Mouse (Mus musculus) gastrocnemius, postnatal 10 days (tissue): Measurements from ENCODE around the gene Adcy4. TPM values are rescaled to one million over a fixed set of nuclear protein-coding genes. Genes with fewer than 3 reads are reported as not detected.

Experiments
- DNase-seq: peaks from one replicate; pipeline ENCODE4 v3.0.0; 2021; ENCODE audit warnings: mixed read lengths
- long read RNA-seq, 2 experiments: library from polyadenylated mRNA; stranded (forward); transcript quantifications; one replicate each; pipeline ENCODE4 v2.0.0; 2021
- total RNA-seq, 2 experiments: library from RNA; stranded (reverse); gene quantifications; 2 replicates each; pipeline ENCODE4 v1.2.3; 2021

Gene Adcy4
- 1 to 10 TPM; 5.9 to 9.4 TPM for total RNA-seq
- long read RNA-seq, experiment 1, partial matches to known transcripts, result 2 of 15 reads
- long read RNA-seq, experiment 1, other reads (novel, unspliced or antisense), result 9 of 15 reads
- long read RNA-seq, experiment 2, partial matches to known transcripts, result 1 of 8 reads
- long read RNA-seq, experiment 2, other reads (novel, unspliced or antisense), result 4 of 8 reads

DNA sequence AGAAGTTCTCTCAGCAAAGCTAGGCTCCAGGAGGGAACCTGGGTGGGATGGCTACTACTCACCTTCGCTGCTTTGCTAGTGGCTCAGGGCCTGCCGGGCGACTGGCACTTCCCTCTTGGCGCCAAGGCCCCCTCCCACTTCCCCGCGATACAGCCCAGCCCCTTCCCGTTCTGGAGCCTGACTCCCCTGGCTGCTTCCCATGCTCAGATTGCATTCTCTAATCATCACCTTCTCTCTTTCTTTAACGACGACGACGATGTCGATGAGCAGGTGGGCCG, at the start of gene Adcy4:
Gene Adcy4, minus strand, starts transcription at position 138 of the 278 bp plus-strand sequence.
- DNase-seq, result peak; percentile 17

- no peak for DNase-seq
Observed at GRCm38 (mm10) chr14:55833126-55833525, 49.2 kb upstream of the Adcy4 start.

- DNase-seq, result no peak
Observed at GRCm38 (mm10) chr14:55830331-55830730, 46.4 kb upstream of the Adcy4 start.

GRCm38 (mm10) chr14:55829854-55830253, 46.0 kb upstream of the Adcy4 start:
- DNase-seq, result no peak

GRCm38 (mm10) chr14:55828716-55829263, 44.9 kb upstream of the Adcy4 start:
- DNase-seq, result no peak

GRCm38 (mm10) chr14:55826551-55827340, 42.9 kb upstream of the Adcy4 start:
- DNase-seq, result peak; percentile 40

GRCm38 (mm10) chr14:55826142-55826541, 42.2 kb upstream of the Adcy4 start:
- DNase-seq, result peak; percentile 15

DNA sequence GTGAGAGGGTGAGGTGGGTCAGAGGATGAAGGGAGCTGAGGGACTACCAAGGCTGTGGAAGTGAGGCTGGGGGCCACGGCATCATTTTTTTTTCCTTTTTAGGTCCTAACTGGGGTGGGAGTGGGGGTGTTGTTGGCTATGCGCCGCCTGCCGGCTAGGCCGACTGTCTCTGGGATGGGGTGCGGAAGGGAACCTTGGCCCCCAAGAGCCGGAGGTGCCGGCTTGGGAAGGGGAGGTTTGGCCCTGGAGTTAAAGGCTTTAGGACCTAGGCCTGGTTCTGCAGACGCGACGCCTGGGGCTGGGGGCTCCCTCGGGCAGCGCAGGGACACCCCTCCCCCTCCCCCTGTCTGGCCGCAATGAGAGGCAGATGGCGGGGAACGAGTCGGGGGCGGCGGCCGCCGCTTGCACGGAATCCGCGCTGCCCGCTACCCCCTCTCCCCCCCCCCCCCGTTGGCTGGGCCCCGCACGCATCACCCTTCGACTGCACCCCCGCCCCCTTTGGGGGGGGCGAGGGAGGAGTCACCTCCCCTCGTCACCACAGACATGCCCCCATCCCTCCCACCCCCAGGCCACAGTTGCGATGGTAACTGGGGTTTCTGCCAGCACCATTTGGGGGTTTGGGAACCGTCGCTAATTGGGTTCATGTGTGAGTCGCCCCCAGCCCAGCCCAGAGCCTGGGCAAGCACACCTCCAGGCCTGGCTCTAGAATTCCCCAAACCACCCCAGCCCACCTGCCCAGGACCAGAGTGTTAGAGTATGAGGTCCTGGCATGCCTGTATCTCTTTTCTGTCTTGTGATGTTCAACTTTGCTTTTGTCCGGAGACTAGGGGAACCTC, 41.5 kb upstream of the Adcy4 start:
- DNase-seq, result peak; percentile 29

DNA sequence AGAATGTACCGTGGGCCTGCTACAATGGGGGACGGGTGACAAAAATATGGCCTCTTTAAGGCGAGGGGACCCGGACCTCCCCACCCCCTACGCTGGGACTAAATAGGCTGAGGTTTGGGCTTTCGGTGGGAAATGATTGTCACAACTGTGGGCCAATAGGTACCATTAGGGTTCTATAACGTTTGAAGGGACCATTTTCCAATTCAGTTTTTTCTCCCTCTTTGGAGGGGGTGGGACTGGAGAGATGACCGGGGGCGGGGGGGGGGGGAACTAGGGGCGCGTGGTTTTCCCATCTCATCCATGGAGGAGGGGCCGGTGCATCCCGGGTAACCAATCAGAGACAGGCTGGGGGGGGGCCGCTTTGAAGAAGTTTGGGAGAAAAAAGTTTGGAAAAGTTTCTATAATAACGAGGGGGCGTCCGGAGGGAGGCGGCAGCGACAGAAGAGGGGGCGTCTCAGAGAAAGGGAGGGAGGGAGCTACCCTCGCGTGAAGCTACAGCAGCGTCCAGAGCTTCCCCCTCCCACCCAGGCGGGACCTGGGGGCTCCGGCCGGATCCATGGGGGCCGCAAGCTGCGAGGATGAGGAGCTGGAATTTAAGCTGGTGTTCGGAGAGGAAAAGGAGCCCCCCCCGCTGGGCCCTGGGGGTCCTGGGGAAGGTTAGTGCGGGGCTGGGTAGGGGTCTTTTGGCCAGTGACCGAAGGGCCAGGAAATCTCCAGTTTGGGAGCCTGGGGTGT, 40.8 kb upstream of the Adcy4 start:
- DNase-seq, result peak; percentile 58

DNA sequence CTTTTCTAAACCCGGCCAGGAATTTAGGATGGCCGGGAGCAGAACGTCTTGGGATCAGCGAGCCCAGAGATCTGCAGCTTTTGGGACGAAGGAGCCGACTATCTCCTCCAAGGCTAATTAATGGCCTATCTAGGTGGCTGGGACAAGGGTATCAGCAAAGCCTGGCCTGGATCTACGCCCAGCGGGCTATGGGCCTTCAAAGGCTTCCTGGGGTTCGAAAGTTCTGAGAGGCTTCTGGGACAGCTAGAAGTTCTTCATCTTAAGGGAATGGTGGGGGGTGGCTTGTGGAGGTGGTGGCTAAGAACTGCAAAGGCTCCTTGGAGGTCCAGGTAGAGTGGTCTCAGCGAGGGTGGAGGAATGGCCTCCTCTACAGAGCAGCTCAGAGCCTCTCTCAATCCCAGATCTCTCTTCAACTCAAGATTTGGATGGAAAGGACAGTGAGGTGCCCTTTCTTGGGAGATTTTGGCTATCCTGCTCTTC, 40.1 kb upstream of the Adcy4 start:
- DNase-seq, result peak; percentile 41

DNA sequence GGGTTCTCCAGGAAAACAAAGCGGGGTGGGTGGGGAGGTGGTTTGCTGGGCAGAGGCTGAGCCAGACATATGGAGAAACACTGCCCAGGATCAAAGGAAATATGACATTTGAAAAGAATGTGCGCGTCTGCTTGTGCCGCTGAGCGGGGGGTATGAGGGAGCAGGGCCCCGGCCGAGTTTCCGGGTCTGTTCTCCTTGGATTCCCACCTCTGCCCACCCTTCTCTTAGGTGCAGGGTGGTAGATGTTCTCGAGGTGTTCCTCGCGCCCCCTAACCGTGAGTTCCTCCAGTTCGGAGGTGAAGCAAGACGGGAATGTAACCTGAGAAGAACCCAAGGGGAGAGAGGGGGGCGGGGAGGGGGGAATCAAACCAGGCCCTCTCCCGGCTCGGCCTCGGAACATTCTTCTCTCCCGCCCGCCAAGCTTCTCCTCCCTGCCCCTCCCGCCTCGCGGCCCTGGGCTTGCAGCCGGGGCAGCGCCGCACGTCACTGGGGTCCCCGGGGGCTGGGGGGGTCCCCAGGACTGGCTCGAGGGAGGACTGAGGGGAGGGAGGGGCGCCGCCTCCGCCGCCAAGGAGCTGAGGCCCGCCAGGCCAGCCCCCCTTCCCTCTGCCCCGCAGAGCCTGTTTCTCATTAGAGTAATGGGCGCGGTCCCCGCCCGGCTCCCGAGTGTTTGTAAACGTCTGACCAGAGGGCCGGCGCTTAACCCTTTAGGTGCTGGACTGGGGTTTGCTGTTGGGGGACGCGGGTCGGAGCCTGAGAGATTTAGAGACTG, 39.3 kb upstream of the Adcy4 start, which contains the start of gene Nfatc4:
Gene Nfatc4, plus strand, starts transcription at position 154 of the 772 bp plus-strand sequence.
- peak; percentile 88 for DNase-seq

- peak; percentile 74 for DNase-seq
Observed at GRCm38 (mm10) chr14:55822435-55822990, 38.6 kb upstream of the Adcy4 start.

- peak; percentile 1 for DNase-seq
Observed at GRCm38 (mm10) chr14:55820576-55820975, 36.7 kb upstream of the Adcy4 start.

- peak; percentile 0 for DNase-seq
Observed at GRCm38 (mm10) chr14:55819845-55820405, 36.0 kb upstream of the Adcy4 start.

DNA sequence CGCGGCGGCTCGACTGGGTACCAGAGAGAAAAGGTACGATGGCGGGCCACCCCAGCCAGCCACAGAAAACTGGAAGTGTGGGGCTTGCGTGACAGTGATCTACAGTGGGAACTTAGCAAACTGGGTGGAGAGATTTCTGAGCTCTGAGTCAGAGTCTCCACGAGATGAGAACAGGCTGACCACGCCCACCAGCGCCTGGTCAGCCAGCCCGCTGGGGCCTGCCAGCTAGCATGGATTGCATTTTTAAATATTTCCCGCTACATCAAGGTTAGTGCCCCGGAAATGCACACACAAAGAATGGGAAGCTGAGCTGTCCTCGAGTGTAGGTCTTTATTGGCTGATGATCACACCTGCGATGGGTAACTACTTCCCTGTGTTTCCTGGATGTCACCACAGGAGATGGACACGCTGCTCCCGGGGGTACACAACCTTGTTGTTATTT, 31.4 kb upstream of the Adcy4 start:
- peak; percentile 60 for DNase-seq

GRCm38 (mm10) chr14:55814885-55815284, 31.0 kb upstream of the Adcy4 start:
- peak; percentile 72 for DNase-seq

DNA sequence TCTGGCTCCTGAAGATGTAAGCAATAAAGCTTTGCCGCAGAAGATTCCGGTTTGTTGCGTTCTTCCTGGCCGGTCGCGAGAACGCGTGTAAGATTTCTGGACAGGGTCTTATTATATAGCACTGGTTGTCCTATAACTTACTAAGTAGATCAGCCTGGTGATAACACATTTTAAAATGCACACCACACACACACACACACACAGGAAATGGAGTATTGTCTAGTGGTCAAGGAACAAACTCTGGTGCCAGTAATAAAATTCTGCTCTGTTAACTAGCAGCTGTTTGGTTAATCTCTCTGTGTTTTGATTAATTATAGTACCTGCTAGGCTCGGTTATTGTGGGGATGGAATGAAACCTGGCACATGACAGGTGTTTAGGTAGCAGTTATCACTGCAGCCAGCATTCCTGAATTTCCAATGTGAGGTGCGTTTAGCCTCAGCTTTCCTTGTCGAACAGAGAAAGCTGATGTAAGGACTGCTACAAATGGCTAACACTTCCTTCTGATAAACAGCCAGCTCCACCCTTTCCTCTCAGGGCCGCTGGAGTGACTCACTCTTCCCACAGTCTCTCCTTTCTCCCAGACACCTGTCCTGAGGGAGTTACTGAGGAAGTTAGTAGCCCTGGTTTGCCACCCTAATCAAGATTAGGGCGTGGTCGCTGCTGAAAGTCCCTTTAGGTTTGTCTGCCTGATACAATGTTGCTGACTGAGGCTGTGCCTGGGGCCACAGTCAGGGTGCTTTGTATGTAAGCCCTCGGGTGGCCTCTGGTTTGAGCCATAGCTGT, 11.7 kb upstream of the Adcy4 start:
- peak; percentile 1 for DNase-seq

GRCm38 (mm10) chr14:55793946-55794345, 10.1 kb upstream of the Adcy4 start:
- peak; percentile 4 for DNase-seq

- peak; percentile 1 for DNase-seq
Observed at GRCm38 (mm10) chr14:55793461-55793860, 9.6 kb upstream of the Adcy4 start.
